Mouse (Mus musculus): ENCODE data around the gene Ebf1. TPM values are rescaled to one million over a fixed set of nuclear protein-coding genes. Genes with fewer than 3 reads are reported as not detected.

Ebf1 gene
- total RNA-seq, 4 experiments from 2014 or later = 5.1 to 8.0 (median 6.2) TPM

- peak in 1 of 2 experiments; percentile 14 for DNase-seq (ENCODE audit: low spot score in 2 of 2)
Measured at GRCm38 (mm10) chr11:44702716-44703486, 85.8 kb downstream of the Ebf1 start.

- DNase-seq (ENCODE audit: low spot score in 2 of 2) = no peak
Measured at GRCm38 (mm10) chr11:44703951-44704350, 86.8 kb downstream of the Ebf1 start.

DNA sequence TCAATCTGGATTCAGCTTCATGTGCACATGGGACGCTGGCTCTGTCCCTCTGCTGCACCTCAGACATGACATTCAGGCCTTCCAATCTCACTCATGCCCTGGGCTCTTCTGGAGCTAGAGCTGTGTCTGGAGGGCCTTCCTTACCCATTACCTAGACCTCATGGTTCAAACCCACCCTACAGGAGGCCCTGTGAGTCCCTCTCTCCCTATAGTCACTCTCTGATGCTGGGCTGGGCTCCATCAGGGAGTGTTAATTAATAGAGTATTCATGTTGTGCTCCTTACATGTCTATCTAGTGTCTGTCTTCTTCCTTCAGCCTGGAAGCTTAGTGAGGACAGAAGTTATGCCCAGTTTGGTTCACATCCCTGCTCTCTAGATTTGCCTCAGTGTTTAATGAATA, 88.7 kb downstream of the Ebf1 start:
- DNase-seq (ENCODE audit: low spot score in 2 of 2) = no peak

- DNase-seq (ENCODE audit: low spot score in 2 of 2) = no peak
Measured at GRCm38 (mm10) chr11:44706386-44706785, 89.3 kb downstream of the Ebf1 start.

GRCm38 (mm10) chr11:44707381-44708289, 90.5 kb downstream of the Ebf1 start:
- DNase-seq (ENCODE audit: low spot score in 2 of 2) = no peak

- DNase-seq (ENCODE audit: low spot score in 2 of 2) = no peak
Measured at GRCm38 (mm10) chr11:44708290-44708685, 91.2 kb downstream of the Ebf1 start.

DNA sequence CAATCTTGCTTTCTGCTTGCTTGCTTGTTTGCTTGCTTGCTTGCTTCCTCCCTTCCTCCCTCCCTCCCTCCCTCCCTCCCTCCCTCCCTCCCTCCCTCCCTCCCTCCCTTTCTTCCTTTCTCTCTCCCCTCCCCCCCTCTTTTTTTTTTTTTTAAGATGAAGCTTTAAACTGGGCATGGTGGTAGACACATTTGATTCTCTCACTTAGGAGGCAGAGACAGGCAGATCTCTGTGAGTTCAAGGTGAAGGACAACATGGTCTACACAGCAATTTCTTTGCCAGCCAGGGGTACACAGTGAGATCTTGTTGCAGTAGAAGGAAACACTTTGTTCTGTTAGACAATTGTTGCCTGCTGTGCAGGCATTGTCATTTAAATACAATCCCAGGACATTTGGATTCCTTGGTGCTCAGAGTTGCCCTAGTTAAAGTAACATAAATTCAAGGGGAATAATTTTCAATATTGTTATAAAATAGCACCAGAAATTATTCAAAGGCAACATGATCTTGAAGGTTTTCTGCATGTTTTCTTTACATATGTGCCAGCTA, 92.0 kb downstream of the Ebf1 start:
- no peak for DNase-seq (ENCODE audit: low spot score in 2 of 2)

DNA sequence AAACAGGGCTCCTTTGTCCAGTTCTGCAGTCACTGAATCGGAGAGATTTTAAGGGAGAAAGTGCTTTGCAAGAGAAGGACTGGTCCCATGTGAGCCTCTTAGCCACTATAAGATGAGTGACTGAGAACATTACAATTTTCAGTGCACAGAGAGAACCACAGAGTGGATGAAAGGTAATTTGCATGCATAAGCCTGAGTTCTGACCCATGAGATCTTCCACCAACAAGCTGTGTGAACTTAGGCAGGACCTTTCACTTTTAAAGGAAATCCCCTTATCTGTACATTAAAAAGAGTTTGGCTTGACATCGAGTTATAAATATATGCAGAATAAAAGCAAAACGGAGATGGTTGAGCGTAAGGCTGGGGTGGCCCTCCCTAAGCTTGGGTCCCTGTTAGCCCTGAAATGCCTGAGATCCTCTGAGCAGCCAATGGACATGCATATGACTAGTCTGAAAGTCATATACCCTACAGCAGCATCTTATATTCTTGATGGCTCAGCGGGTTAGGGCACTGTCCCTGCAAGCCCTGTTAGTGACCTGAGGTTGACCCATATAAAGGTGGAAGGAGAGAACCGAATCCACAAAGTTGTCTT, 92.8 kb downstream of the Ebf1 start:
- no peak for DNase-seq (ENCODE audit: low spot score in 2 of 2)

DNA sequence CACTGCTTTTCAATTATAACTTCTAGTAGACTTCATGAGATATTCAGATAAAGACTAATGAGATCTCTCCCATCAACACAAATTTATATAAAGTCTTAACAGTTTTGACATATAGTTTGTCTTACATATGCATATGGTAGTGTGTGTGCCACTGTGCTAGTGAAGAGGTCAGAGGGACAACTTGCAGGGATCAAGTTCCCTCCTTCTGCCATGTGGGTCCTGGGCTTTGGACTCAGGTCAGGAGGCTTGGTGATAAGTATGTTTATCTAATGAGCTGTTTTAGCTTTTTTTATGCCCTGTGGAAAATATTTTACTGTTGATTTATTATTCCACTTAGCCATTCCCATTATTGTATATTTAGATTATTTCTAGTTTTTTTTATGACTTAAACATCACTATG, 93.7 kb downstream of the Ebf1 start:
- no peak for DNase-seq (ENCODE audit: low spot score in 2 of 2)

- no peak for DNase-seq (ENCODE audit: low spot score in 2 of 2)
Measured at GRCm38 (mm10) chr11:44714188-44714587, 97.1 kb downstream of the Ebf1 start.

- DNase-seq (ENCODE audit: low spot score in 2 of 2) = no peak
Measured at GRCm38 (mm10) chr11:44715776-44716175, 98.7 kb downstream of the Ebf1 start.

GRCm38 (mm10) chr11:44716928-44717327, 99.8 kb downstream of the Ebf1 start:
- no peak for DNase-seq (ENCODE audit: low spot score in 2 of 2)

DNA sequence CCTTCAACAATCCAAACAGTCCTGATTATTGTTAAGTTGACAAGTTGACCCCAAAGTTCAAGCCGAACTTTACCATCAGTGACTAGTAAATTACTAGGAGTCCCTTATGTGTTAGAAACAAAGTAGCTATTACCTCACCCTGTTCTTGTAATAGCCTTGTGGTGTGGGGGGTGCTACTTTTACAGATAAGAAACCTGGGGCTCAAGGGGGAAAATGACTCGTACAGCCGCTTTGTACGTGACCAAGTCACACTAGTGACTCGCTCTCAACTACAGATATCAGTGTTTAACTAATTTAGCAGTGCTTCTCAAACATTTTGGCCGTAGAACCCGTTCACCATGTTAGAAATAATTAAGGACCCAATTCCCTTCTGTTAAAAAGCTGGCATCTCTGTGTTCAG, 100.5 kb downstream of the Ebf1 start:
- no peak for DNase-seq (ENCODE audit: low spot score in 2 of 2)

DNA sequence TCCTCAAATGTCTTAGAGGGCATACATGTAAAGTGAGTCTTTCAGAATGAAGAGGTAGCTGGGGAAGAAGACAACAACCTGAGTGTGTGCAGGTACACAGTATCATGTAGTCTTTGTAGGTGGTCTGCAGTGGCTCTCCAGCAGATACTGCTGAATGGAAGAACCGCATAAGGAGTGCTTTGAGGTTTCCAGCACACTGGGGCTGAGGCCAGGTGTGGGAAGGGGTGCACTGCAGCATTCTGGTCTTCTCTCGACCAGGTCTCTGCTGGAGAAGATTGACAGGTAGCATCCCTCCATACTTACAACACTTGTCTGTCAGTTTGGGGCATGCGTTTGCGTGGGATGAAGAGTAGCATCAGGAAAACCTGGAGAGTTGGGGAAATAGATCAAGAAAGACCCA, 104.9 kb downstream of the Ebf1 start:
- DNase-seq (ENCODE audit: low spot score in 2 of 2) = no peak

DNA sequence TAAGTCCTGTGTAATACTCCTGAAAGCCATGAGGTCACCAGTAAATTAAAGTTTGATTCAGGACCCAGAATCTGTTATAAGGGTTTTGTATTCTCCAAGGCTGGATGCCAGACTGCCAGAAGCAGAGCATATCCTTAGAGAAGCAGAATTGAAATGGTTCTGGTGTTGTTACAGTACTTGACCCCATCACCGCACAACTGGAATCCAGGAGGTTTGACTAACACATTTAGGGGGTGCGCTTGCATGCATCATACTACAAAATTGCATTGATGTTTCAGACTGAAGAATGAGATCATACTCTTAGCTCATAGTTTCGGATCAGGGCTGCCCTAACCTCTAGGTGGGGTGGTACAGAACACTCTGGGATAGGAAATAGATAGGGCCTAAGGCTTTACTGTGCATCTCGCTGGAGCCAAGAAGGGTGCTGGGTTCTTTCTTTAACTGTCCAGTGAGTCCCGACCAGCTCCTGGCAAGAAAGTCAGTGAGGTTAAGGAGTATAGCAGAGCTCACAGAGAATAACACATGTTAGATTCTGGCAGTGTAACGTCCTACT, 106.9 kb downstream of the Ebf1 start:
- DNase-seq (ENCODE audit: low spot score in 2 of 2) = no peak

GRCm38 (mm10) chr11:44725732-44726131, 108.6 kb downstream of the Ebf1 start:
- DNase-seq (ENCODE audit: low spot score in 2 of 2) = no peak

DNA sequence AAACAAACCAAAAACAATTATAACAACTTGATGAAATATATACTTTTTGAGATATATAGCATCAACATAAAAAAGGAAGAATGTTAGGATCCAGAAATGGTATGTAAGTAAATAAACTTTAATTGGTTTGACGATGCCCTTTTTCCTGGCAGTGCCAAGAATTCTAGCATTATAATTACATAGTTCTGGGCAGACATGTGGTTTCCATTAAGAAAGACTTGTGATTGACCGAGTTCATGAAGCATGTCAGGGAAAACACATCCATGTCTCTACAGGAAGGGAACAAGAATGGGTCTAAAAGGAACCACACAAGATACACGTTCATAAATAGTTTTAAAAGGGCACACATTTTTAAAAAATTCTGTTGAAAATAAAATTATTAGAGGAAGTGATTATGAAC, 110.3 kb downstream of the Ebf1 start:
- DNase-seq (ENCODE audit: low spot score in 2 of 2) = no peak

DNA sequence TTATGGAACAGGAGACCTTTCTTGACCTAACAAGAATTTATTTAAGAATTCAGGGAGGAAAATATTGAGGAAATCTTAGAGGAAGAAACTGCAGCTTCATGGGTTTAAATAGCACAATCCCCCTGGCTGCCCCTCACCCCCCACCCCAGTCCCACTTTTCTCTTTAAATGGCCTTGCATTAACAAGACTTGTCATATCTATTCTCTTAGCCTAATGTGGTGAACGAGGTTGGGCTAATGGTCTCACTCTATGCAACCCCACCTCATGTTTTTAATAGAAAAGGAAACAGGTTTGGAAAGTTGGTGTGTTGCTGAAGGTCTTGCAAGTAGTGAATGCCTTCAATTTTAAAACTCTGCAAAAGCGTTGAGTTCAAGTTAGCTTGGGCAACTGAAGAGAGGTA, 110.7 kb downstream of the Ebf1 start:
- DNase-seq (ENCODE audit: low spot score in 2 of 2) = no peak

GRCm38 (mm10) chr11:44728271-44728670, 111.2 kb downstream of the Ebf1 start:
- no peak for DNase-seq (ENCODE audit: low spot score in 2 of 2)

- DNase-seq (ENCODE audit: low spot score in 2 of 2) = no peak
Measured at GRCm38 (mm10) chr11:44729931-44730330, 112.8 kb downstream of the Ebf1 start.

DNA sequence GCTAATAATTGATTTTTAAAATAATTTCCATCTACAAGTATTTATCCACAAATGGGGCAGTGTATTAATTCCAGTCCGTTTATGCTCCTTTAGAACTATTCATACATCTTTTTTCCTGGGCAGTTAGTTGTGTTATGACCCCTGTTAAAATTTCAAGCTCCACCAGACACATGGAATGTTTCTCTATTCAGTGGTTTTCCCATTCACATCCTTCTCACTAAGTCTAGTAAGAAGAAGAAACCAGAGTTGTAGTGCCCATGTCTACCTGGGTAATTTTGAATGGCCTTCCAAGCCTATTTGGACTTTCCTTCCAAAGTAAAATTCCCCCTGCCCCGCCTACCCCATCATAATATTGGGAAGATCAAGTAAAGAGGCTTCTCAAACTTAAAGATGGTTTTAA, 114.6 kb downstream of the Ebf1 start:
- DNase-seq (ENCODE audit: low spot score in 2 of 2) = no peak

DNA sequence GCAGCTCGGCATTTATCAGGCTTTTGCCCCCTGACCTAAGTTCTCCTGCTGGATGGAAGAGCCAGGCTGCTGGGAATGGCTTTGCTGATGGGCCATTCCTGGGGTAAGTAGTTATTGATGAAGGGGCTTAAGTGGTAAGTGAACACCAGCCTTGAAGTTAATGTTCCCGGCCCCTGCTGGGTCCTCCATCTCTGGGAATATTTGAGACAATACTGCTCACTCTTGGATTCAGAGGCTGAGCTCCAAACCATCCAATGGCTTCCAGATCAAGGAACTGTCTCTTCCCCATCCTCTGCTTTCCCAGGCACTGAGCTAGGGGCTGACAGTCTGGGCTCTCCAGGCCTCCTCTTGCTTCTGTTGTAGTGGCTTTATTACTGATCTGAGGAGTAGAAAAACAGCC, 116.2 kb downstream of the Ebf1 start:
- DNase-seq (ENCODE audit: low spot score in 2 of 2) = no peak

Data from gastrocnemius, adult 8-10 months (tissue).